Mouse (Mus musculus) limb, embryonic 13.5 days (tissue): ENCODE results near the gene Gda. TPM values are rescaled to one million over a fixed set of nuclear protein-coding genes. Genes with fewer than 3 reads are reported as not detected.
A peak's percentile ranks its signal among the peaks of the same experiment; 100 is the strongest.

ENCODE experiments used
- ATAC-seq: fragments of 200-750 bp; cut with Nextera tagmentation; 2 replicates; pipeline ENCODE4 v1.8.0; 2017; ENCODE audit warnings: low read depth, moderate number of reproducible peaks, moderate TSS enrichment; ENCODE audit not compliant: low FRiP score
- H3K27ac ChIP-seq: fragments of 300-500 bp; sonication (generic); 2 replicates; pipeline ENCODE4 v1.5.1; 2015; ENCODE audit warnings: inconsistent platforms, mild to moderate bottlenecking, moderate library complexity
- H3K27me3 ChIP-seq: fragments of 300-500 bp; sonication (generic); 2 replicates; pipeline ENCODE4 v1.6.1; 2015; ENCODE audit warnings: mild to moderate bottlenecking, inconsistent platforms
- H3K36me3 ChIP-seq: fragments of 300-500 bp; sonication (generic); 2 replicates; pipeline ENCODE4 v1.6.1; 2015; ENCODE audit warnings: inconsistent platforms, mild to moderate bottlenecking, moderate library complexity
- H3K4me1 ChIP-seq: fragments of 300-500 bp; sonication (generic); 2 replicates; pipeline ENCODE4 v1.6.1; 2015; ENCODE audit warnings: inconsistent platforms
- H3K4me2 ChIP-seq: fragments of 300-500 bp; sonication (generic); replicated peaks from 2 replicates; pipeline ENCODE4 v1.6.1; 2015; ENCODE audit warnings: inconsistent platforms, mild to moderate bottlenecking, moderate library complexity
- H3K4me3 ChIP-seq: fragments of 300-500 bp; sonication (generic); 2 replicates; pipeline ENCODE4 v1.5.1; 2015; ENCODE audit warnings: moderate library complexity, mild to moderate bottlenecking, inconsistent platforms
- H3K9ac ChIP-seq: fragments of 300-500 bp; sonication (generic); 2 replicates; pipeline ENCODE4 v1.6.1; 2015; ENCODE audit warnings: mild to moderate bottlenecking, inconsistent platforms
- H3K9me3 ChIP-seq: fragments of 300-500 bp; sonication (generic); 2 replicates; pipeline ENCODE4 v1.6.1; 2016; ENCODE audit warnings: inconsistent platforms
- WGBS: fragments of 180-500 bp; shearing (Covaris S2); methylation state at CpG from one replicate; pipeline ENCODE4 v1.1.7; 2015; 5-methylcytosine and 5-hydroxymethylcytosine counted together
- polyA plus RNA-seq: library from polyadenylated mRNA; unstranded; fragments of >200 nt; fragmentation: Nextera tagmentation; extraction: Ambion mirVana; gene quantifications from 2 replicates; pipeline ENCODE4 v1.2.1, GENCODE M21; 2015

Gda gene
- polyA plus RNA-seq, 1 experiment from 2014 or later: 0.09 TPM

DNA sequence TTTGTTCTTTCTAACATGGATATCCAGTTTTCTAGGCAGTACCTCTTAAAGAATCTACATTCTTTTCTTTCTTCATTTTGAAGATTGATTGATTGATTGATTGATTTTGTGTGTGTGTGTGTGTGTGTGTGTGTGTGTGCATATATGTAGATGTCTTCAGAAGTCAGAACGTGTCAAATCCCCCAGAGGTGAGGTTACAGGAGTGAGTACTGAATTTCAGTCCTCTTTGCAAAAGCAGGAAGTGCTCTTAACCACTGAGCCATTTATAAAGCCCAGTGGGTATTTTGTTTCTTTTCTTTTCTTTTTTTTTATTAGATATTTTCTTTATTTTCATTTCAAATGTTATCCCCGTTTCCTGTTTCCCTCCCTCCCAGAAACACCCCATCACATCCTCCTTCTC lies 86.4 kb downstream of the Gda start:
- no peaks in the 10 kb centered on the region for H3K36me3 ChIP-seq
- no peak overlapping the region for H3K4me2 ChIP-seq
- no peaks in the 10 kb centered on the region for H3K9me3 ChIP-seq
- no peak for ATAC-seq
- WGBS: 65% methylated on average over 2 of the region's 2 CpGs
- no peak overlapping the region for H3K4me3 ChIP-seq
- H3K4me1 ChIP-seq: no peaks in the 10 kb centered on the region
- no peaks in the 10 kb centered on the region for H3K27me3 ChIP-seq
- H3K27ac ChIP-seq: no peak overlapping the region
- H3K9ac ChIP-seq: no peak overlapping the region

GRCm38 (mm10) chr19:21384231-21384630 lies 89.0 kb downstream of the Gda start:
- H3K27ac ChIP-seq: no peak overlapping the region

DNA sequence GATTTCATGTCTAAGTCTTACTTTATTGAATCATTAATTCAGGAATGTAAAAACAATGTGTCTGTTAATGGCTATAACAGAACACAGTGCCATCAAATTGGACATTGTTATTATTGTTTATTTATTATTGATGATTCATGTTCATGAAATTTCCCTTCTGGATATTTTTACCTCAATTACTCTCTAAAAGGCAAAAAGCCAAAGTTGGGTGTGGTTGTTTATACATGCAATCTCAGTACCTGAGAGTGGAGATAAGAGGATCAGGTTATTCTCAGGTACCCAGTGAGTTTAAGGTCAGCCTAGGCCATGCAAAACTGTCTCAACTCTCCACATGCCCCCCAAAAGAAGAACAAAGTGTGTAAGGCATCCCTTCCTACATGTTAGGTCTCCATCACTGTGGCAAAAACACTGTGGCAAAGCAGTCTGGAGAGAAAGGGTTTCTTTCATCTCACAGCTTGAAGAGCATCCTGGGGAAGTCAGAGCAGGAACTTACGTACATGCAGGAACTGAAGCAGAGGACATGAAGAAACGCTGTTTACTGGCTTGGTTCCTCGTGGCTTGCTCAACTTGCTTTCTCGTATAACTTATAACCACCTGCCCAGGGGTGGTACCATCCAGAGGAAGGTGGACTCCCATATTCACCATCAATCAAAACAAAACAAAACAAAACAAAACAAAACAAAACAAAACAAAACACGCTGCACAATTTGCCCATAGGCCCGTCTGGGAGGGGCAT lies 89.6 kb downstream of the Gda start:
- no peaks in the 10 kb centered on the region for H3K9me3 ChIP-seq
- H3K4me2 ChIP-seq: no peak overlapping the region
- 80% methylated on average over 6 of the region's 6 CpGs for WGBS
- no peak overlapping the region for H3K27ac ChIP-seq
- H3K9ac ChIP-seq: no peak overlapping the region
- H3K4me3 ChIP-seq: no peak overlapping the region
- H3K36me3 ChIP-seq: no peaks in the 10 kb centered on the region
- no peaks in the 10 kb centered on the region for H3K27me3 ChIP-seq
- no peak for ATAC-seq
- H3K4me1 ChIP-seq: no peaks in the 10 kb centered on the region

More at GRCm38 (mm10) chr19:21384231-21384630, 89.0 kb downstream of the Gda start:
- 65% methylated on average over 3 of the region's 3 CpGs for WGBS
- Histone ChIP-seq H3K36me3 (no peaks in the 10 kb centered on the region), H3K4me1 (no peaks in the 10 kb centered on the region), H3K27me3 (no peaks in the 10 kb centered on the region), H3K9me3 (no peaks in the 10 kb centered on the region), H3K4me3 (no peak overlapping the region), H3K4me2 (no peak overlapping the region), H3K9ac (no peak overlapping the region)
- no peak for ATAC-seq

DNA sequence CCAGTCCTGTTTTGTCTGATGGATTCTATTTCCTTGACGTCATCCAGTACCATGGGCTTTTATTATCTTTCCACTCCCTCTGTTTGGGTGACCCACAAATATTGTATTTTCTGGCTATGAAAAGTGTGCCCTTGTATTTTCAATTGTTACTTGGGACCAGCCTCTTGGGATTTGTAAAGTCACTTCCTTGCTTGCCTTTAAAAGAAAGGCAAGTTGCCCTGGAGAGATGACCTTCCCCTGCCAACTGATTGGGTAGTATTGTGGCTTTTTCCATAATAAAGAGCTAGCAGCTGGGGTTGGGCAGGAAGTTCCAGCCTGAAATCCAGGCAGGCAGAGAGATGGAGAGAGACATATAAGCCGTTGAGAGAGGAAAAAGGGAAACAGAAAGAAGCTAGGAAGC lies 91.5 kb downstream of the Gda start:
- Histone ChIP-seq H3K36me3 (no peaks in the 10 kb centered on the region), H3K4me1 (no peaks in the 10 kb centered on the region), H3K27ac (no peak overlapping the region), H3K4me2 (no peak overlapping the region), H3K4me3 (no peak overlapping the region), H3K9ac (no peak overlapping the region), H3K9me3 (no peaks in the 10 kb centered on the region), H3K27me3 (no peaks in the 10 kb centered on the region)
- ATAC-seq: no peak
- 67% methylated on average over 2 of the region's 2 CpGs for WGBS

DNA sequence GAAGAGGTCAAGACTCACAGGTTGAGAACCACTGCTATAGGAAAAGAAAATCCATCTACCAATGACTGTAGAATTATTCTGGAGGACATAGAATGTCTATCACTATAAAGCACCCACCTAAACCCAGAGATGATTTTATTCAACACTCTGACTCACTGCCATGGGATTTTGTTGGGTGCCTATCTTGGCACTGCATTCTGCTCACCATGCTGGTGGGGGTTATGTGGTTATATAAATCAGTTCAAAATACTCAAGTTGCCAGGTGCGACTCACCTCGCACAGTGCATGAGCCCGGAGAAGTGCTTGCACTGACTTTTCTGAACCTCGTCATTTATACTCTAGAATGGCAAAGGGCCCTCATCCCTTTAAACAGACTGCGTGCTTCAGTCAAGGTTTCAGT lies 94.0 kb downstream of the Gda start:
- no peak for ATAC-seq
- Histone ChIP-seq H3K27ac (no peak overlapping the region), H3K9me3 (no peaks in the 10 kb centered on the region), H3K9ac (no peak overlapping the region), H3K4me1 (no peaks in the 10 kb centered on the region), H3K4me3 (no peak overlapping the region), H3K4me2 (no peak overlapping the region), H3K36me3 (no peaks in the 10 kb centered on the region), H3K27me3 (0 out of 2 replicates have a peak, but pooled peaks cover 5% of the 10 kb centered on the region)
- WGBS: 90% methylated on average over 5 of the region's 5 CpGs

DNA sequence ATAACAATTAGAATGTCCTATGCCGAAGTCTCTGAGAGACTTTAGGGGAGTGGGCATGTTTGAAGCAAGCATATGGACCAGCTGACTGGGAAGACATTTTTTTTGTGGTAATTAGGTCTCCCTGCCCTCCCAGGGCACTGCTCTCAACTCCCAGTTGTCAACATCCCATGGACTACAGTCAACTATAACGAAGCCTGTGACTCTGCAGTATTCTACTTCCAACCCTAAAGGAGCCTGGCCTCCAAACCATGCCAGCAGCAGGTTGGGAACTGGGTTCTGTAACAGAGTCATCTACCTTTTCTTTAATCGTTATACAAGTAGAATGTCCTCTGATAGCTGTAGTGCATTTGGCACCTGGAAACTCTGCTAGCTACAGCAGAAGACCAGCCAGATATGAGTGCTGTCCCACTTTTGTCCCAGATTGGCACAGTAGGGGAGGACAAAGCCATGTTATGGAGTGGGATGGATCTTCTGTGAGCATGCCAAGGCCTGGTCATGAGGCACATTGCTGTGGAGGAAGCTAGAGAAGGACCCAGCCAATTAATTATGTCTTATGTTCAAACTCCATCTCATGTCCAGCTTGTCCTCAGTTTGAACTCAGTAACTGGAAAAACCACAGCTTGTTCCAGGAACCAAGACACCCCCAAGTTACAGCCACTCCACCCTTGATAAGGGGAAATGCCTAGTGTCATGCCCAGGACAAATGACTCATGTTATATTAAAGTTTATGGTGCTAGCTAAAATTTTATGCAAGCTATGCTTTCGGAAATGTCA lies 96.6 kb downstream of the Gda start:
- WGBS: 78% methylated on average over 4 of the region's 4 CpGs
- Histone ChIP-seq H3K27me3 (0 out of 2 replicates have a peak, but pooled peaks cover 5% of the 10 kb centered on the region), H3K9ac (no peak overlapping the region), H3K4me3 (no peak overlapping the region), H3K36me3 (no peaks in the 10 kb centered on the region), H3K27ac (no peak overlapping the region), H3K4me1 (no peaks in the 10 kb centered on the region), H3K9me3 (no peaks in the 10 kb centered on the region), H3K4me2 (no peak overlapping the region)
- no peak for ATAC-seq

- H3K27me3 ChIP-seq: 0 out of 2 replicates have a peak, but pooled peaks cover 5% of the 10 kb centered on the region
- H3K27ac ChIP-seq: no peak overlapping the region
- H3K4me3 ChIP-seq: no peak overlapping the region
Measured at GRCm38 (mm10) chr19:21373073-21373755, 100.0 kb downstream of the Gda start.

GRCm38 (mm10) chr19:21372395-21373072 lies 100.7 kb downstream of the Gda start:
- H3K36me3 ChIP-seq: no peaks in the 10 kb centered on the region
- 67% methylated on average over 12 of the region's 12 CpGs for WGBS
- H3K27me3 ChIP-seq: 0 out of 2 replicates have a peak, but pooled peaks cover 5% of the 10 kb centered on the region
- H3K4me1 ChIP-seq: 0 out of 2 replicates have a peak, but pooled peaks cover 5% of the 10 kb centered on the region
- no peak overlapping the region for H3K9ac ChIP-seq
- peak overlapping the region; percentile 48 for H3K4me2 ChIP-seq
- no peaks in the 10 kb centered on the region; the same call in 1 of the 2 replicates for H3K9me3 ChIP-seq
- H3K27ac ChIP-seq: no peak overlapping the region
- no peak overlapping the region for H3K4me3 ChIP-seq
- peak; percentile 45; the same call in 1 of the 2 replicates for ATAC-seq

More at GRCm38 (mm10) chr19:21373073-21373755, 100.0 kb downstream of the Gda start:
- peak; percentile 77 for ATAC-seq
- WGBS: 23% methylated on average over 11 of the region's 11 CpGs
- Histone ChIP-seq H3K4me2 (peak overlapping the region; percentile 48), H3K9ac (no peak overlapping the region), H3K9me3 (no peaks in the 10 kb centered on the region; the same call in 1 of the 2 replicates), H3K36me3 (no peaks in the 10 kb centered on the region), H3K4me1 (0 out of 2 replicates have a peak, but pooled peaks cover 5% of the 10 kb centered on the region)

DNA sequence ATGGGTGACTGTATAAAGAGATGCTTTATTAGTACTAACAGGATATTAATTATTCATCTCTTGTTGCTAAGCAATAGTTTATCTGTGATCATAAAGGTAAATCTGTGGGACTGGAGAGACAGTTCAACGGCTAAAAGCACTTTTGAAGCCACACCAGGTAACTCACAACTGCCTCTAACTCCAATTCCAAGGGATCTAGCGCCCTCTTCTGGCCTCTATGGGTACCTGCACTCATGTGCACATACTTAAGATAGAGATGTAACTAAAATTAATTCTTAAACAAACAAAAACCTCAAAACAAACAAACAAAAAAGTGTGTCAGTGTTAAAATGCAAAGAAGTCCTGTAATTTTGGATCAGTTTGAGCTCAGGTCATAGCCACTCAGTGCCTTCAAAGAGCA lies 101.9 kb downstream of the Gda start:
- Histone ChIP-seq H3K9me3 (no peaks in the 10 kb centered on the region; the same call in 1 of the 2 replicates), H3K4me1 (0 out of 2 replicates have a peak, but pooled peaks cover 5% of the 10 kb centered on the region), H3K9ac (no peak overlapping the region), H3K27ac (no peak overlapping the region), H3K36me3 (no peaks in the 10 kb centered on the region), H3K4me3 (no peak overlapping the region), H3K27me3 (0 out of 2 replicates have a peak, but pooled peaks cover 5% of the 10 kb centered on the region), H3K4me2 (no peak overlapping the region)
- 51% methylated on average over 2 of the region's 2 CpGs for WGBS
- no peak for ATAC-seq

DNA sequence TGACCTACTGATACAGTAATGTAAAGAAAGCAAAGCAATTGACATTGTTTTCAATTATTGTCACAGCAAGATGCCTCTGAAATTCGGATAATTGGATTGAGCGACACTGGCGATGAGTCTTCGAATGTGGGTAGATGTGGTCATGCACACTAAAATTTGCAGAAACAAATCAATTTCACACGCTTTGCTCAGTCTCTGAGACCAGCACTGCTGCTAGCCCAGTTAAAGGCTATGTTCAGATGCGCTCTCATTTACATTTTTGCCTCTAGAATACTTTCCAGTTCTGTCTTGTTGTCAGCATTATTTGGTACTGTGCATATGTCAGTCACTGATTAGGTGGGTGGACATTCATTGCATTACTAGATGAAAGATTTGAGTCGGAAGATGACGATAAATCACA lies 102.5 kb downstream of the Gda start:
- no peaks in the 10 kb centered on the region; the same call in 1 of the 2 replicates for H3K9me3 ChIP-seq
- H3K36me3 ChIP-seq: no peaks in the 10 kb centered on the region
- H3K4me1 ChIP-seq: 0 out of 2 replicates have a peak, but pooled peaks cover 5% of the 10 kb centered on the region
- H3K9ac ChIP-seq: no peak overlapping the region
- H3K27me3 ChIP-seq: 0 out of 2 replicates have a peak, but pooled peaks cover 5% of the 10 kb centered on the region
- no peak overlapping the region for H3K4me2 ChIP-seq
- ATAC-seq: no peak
- no peak overlapping the region for H3K27ac ChIP-seq
- WGBS: 88% methylated on average over 8 of the region's 8 CpGs
- no peak overlapping the region for H3K4me3 ChIP-seq

GRCm38 (mm10) chr19:21369175-21369574 lies 104.1 kb downstream of the Gda start:
- Histone ChIP-seq H3K9me3 (no peaks in the 10 kb centered on the region; the same call in 1 of the 2 replicates), H3K4me3 (no peak overlapping the region), H3K27ac (no peak overlapping the region), H3K36me3 (no peaks in the 10 kb centered on the region), H3K27me3 (no peaks in the 10 kb centered on the region), H3K4me2 (no peak overlapping the region), H3K9ac (no peak overlapping the region), H3K4me1 (0 out of 2 replicates have a peak, but pooled peaks cover 5% of the 10 kb centered on the region)
- no peak for ATAC-seq
- 87% methylated on average over 6 of the region's 6 CpGs for WGBS
